Mouse (Mus musculus): ENCODE measurements around the gene C1ql2.

- TF ChIP-seq CTCF (conservative IDR thresholded peaks at IDR 0.05; ENCODE audit: insufficient read depth, insufficient read length, low read depth, low read length) = no peak
- TF ChIP-seq POLR2A (IDR thresholded peaks at IDR 0.05; ENCODE audit: low read depth, low read length) = no peak
These were observed 44.7 kb downstream of the C1ql2 start for GRCm38 (mm10) chr1:120385029-120385571.
